Mouse (Mus musculus) midbrain, embryonic 14.5 days (tissue): Measurements from ENCODE around the gene Gramd4. TPM values are rescaled to one million over a fixed set of nuclear protein-coding genes. Genes with fewer than 3 reads are reported as not detected.

Source experiments
- ATAC-seq: fragments of 200-750 bp; cut with Nextera tagmentation; 2 replicates; pipeline ENCODE4 v1.8.0; 2017; ENCODE audit warnings: moderate number of reproducible peaks, moderate library complexity; ENCODE audit not compliant: low FRiP score, low TSS enrichment
- DNase-seq: peaks from one replicate; pipeline ENCODE4 v3.0.0-alpha.2; 2015
- H3K27ac ChIP-seq: fragments of 300-500 bp; sonication (generic); replicated peaks from 2 replicates; pipeline ENCODE4 v1.5.1; 2014; ENCODE audit warnings: mild to moderate bottlenecking, low read depth, low read length, moderate library complexity
- H3K27me3 ChIP-seq: fragments of 300-500 bp; sonication (generic); 2 replicates; pipeline ENCODE4 v1.6.1; 2014; ENCODE audit warnings: low read length, control low read depth, mixed read lengths; ENCODE audit not compliant: control insufficient read depth, insufficient read depth
- H3K36me3 ChIP-seq: fragments of 300-500 bp; sonication (generic); 2 replicates; pipeline ENCODE4 v1.6.1; 2014; ENCODE audit warnings: low read length, control low read depth; ENCODE audit not compliant: control insufficient read depth, insufficient read depth
- H3K4me1 ChIP-seq: fragments of 300-500 bp; sonication (generic); 2 replicates; pipeline ENCODE4 v1.6.1; 2014; ENCODE audit warnings: mild to moderate bottlenecking, antibody characterized with exemption, low read length, control low read depth; ENCODE audit not compliant: control insufficient read depth, insufficient read depth
- H3K4me2 ChIP-seq: fragments of 300-500 bp; sonication (generic); 2 replicates; pipeline ENCODE4 v1.6.1; 2014; ENCODE audit warnings: mild to moderate bottlenecking, low read length, moderate library complexity
- H3K4me3 ChIP-seq: fragments of 300-500 bp; sonication (generic); replicated peaks from 2 replicates; pipeline ENCODE4 v1.5.1; 2014; ENCODE audit warnings: low read depth, low read length
- H3K9ac ChIP-seq: fragments of 300-500 bp; sonication (generic); replicated peaks from 2 replicates; pipeline ENCODE4 v1.6.1; 2014; ENCODE audit warnings: mild to moderate bottlenecking, low read length, moderate library complexity
- H3K9me3 ChIP-seq: fragments of 300-500 bp; sonication (generic); 2 replicates; pipeline ENCODE4 v1.6.1; 2016; ENCODE audit warnings: low read length, control low read depth, mixed read lengths; ENCODE audit not compliant: control insufficient read depth
- WGBS: fragments of 180-500 bp; shearing (Covaris S2); extraction: QIAGEN DNeasy Blood & Tissue Kit; methylation state at CpG from one replicate; pipeline ENCODE4 v1.1.7; 2014; 5-methylcytosine and 5-hydroxymethylcytosine counted together
- polyA plus RNA-seq: library from polyadenylated mRNA; unstranded; fragments of >200 nt; fragmentation: Nextera tagmentation; extraction: Ambion mirVana; gene quantifications from 2 replicates; pipeline ENCODE4 v1.2.1, GENCODE M21; 2014

Gramd4 gene
- polyA plus RNA-seq, 1 experiment from 2014 or later: 29.5 TPM

DNA sequence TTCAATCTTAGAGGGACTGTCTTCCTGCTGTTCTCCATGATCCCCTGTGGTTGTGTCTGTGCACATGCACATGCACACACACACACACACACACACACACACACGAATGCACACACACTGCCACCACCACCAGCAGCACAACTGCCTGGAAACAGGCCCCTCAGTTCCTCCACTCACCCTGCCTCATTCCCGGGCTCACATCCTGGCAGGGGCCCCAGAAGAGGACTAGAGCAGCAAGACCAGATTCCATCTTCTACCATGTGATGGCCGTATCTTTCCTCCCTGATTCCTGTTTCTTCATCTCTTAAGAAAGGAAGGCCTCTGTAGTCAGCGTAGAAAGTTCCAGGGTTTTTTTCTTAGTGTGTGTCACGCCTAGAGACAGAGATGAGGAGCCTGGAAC lies 22.0 kb downstream of the Gramd4 start:
- H3K9ac ChIP-seq: no peak overlapping the region
- 67% methylated on average over 5 of the region's 5 CpGs for WGBS

GRCm38 (mm10) chr15:86079876-86080275 lies 22.4 kb downstream of the Gramd4 start:
- DNase-seq (no peak), ATAC-seq (no peak)
- Histone ChIP-seq H3K9ac (no peak overlapping the region), H3K4me2 (no peak overlapping the region), H3K27ac (no peak overlapping the region), H3K36me3 (no peaks in the 10 kb centered on the region), H3K4me1 (peaks cover 38% of the 10 kb centered on the region), H3K4me3 (no peak overlapping the region), H3K27me3 (no peaks in the 10 kb centered on the region), H3K9me3 (no peaks in the 10 kb centered on the region)
- 70% methylated on average over 4 of the region's 4 CpGs for WGBS

More for the DNA sequence above, 22.0 kb downstream of the Gramd4 start:
- ATAC-seq (no peak), DNase-seq (no peak)
- Histone ChIP-seq H3K27ac (no peak overlapping the region), H3K4me1 (peaks cover 34% of the 10 kb centered on the region), H3K4me3 (no peak overlapping the region), H3K36me3 (no peaks in the 10 kb centered on the region), H3K9me3 (no peaks in the 10 kb centered on the region), H3K4me2 (no peak overlapping the region), H3K27me3 (no peaks in the 10 kb centered on the region)

- Histone ChIP-seq H3K9ac (no peak overlapping the region), H3K4me2 (no peak overlapping the region), H3K27ac (no peak overlapping the region), H3K9me3 (no peaks in the 10 kb centered on the region), H3K4me1 (peaks cover 43% of the 10 kb centered on the region), H3K36me3 (no peaks in the 10 kb centered on the region), H3K4me3 (no peak overlapping the region), H3K27me3 (no peaks in the 10 kb centered on the region)
- 89% methylated on average over 1 of the region's 1 CpGs for WGBS
- no peak for DNase-seq
- no peak for ATAC-seq
Observed at GRCm38 (mm10) chr15:86080408-86080807, 22.9 kb downstream of the Gramd4 start.

- Histone ChIP-seq H3K9ac (no peak overlapping the region), H3K36me3 (no peaks in the 10 kb centered on the region), H3K27me3 (no peaks in the 10 kb centered on the region), H3K4me3 (no peak overlapping the region), H3K9me3 (no peaks in the 10 kb centered on the region), H3K27ac (no peak overlapping the region), H3K4me2 (no peak overlapping the region), H3K4me1 (peaks cover 56% of the 10 kb centered on the region)
- DNase-seq (no peak), ATAC-seq (no peak)
- WGBS: 42% methylated on average over 12 of the region's 12 CpGs
Observed at GRCm38 (mm10) chr15:86081654-86082053, 24.2 kb downstream of the Gramd4 start.

- Histone ChIP-seq H3K4me1 (peaks cover 65% of the 10 kb centered on the region), H3K9me3 (no peaks in the 10 kb centered on the region), H3K4me3 (no peak overlapping the region), H3K36me3 (no peaks in the 10 kb centered on the region), H3K9ac (no peak overlapping the region), H3K27ac (0 out of 2 replicates have a peak overlapping the region, but pooled peaks have one; percentile 5), H3K27me3 (no peaks in the 10 kb centered on the region), H3K4me2 (no peak overlapping the region)
- 84% methylated on average over 11 of the region's 11 CpGs for WGBS
- DNase-seq (no peak), ATAC-seq (no peak)
Observed at GRCm38 (mm10) chr15:86082551-86082961, 25.1 kb downstream of the Gramd4 start.

- Histone ChIP-seq H3K4me3 (no peak overlapping the region), H3K36me3 (no peaks in the 10 kb centered on the region), H3K4me1 (peaks cover 72% of the 10 kb centered on the region), H3K9me3 (no peaks in the 10 kb centered on the region), H3K4me2 (no peak overlapping the region), H3K9ac (no peak overlapping the region), H3K27ac (0 out of 2 replicates have a peak overlapping the region, but pooled peaks have one; percentile 45), H3K27me3 (no peaks in the 10 kb centered on the region)
- WGBS: 32% methylated on average over 6 of the region's 6 CpGs
- no peak for DNase-seq
- no peak for ATAC-seq
Observed at GRCm38 (mm10) chr15:86083261-86083741, 25.8 kb downstream of the Gramd4 start.

GRCm38 (mm10) chr15:86085301-86086225 lies 28.1 kb downstream of the Gramd4 start:
- H3K9ac ChIP-seq: no peak overlapping the region; the same call in 1 of the 2 replicates

GRCm38 (mm10) chr15:86086291-86086706 lies 28.8 kb downstream of the Gramd4 start:
- Histone ChIP-seq H3K4me1 (peaks cover 74% of the 10 kb centered on the region), H3K27me3 (no peaks in the 10 kb centered on the region), H3K27ac (peak overlapping the region; percentile 85), H3K36me3 (0 out of 2 replicates have a peak, but pooled peaks cover under 1% of the 10 kb centered on the region), H3K4me3 (no peak overlapping the region), H3K9me3 (no peaks in the 10 kb centered on the region), H3K4me2 (peak overlapping the region; percentile 29), H3K9ac (peak overlapping the region; percentile 46; the same call in 1 of the 2 replicates)
- WGBS: 20% methylated on average over 8 of the region's 8 CpGs
- DNase-seq: peak; percentile 76
- peak; percentile 35 for ATAC-seq

More at GRCm38 (mm10) chr15:86085301-86086225, 28.1 kb downstream of the Gramd4 start:
- Histone ChIP-seq H3K36me3 (no peaks in the 10 kb centered on the region), H3K27me3 (no peaks in the 10 kb centered on the region), H3K4me3 (no peak overlapping the region), H3K4me1 (peaks cover 79% of the 10 kb centered on the region), H3K4me2 (peak overlapping the region; percentile 29), H3K9me3 (no peaks in the 10 kb centered on the region), H3K27ac (peak overlapping the region; percentile 85)
- DNase-seq: peak; percentile 72
- WGBS: 28% methylated on average over 17 of the region's 17 CpGs
- peak; percentile 36; the same call in 1 of the 2 replicates for ATAC-seq
